Mouse (Mus musculus) left cerebral cortex, adult 6 months (tissue): ENCODE measurements around the gene Pms2. TPM values are rescaled to one million over a fixed set of nuclear protein-coding genes. Genes with fewer than 3 reads are reported as not detected.

ENCODE experiments used
- long read RNA-seq, 2 experiments: library from polyadenylated mRNA; unstranded; transcript quantifications; one replicate each; pipeline ENCODE4 v2.0.0; 2019 to 2020
- polyA plus RNA-seq: library from polyadenylated mRNA; unstranded; fragments of <200 nt; fragmentation: Nextera tagmentation; gene quantifications from 2 replicates; pipeline ENCODE4 v1.2.3, GENCODE M21; 2021

Gene Pms2
- 6.6 and 10.7 TPM in 2 replicates for polyA plus RNA-seq
- long read RNA-seq, experiment 1, full-length matches to known transcripts, result 68 of 134 reads
- long read RNA-seq, experiment 1, partial matches to known transcripts, result 10 of 134 reads
- long read RNA-seq, experiment 1, other reads (novel, unspliced or antisense), result 56 of 134 reads
- long read RNA-seq, experiment 2, full-length matches to known transcripts, result 5 of 6 reads
- long read RNA-seq, experiment 2, partial matches to known transcripts, result 1 of 6 reads
- long read RNA-seq, experiment 2, other reads (novel, unspliced or antisense), result 0 of 6 reads

GRCm38 (mm10) chr5:143909417-143910400, at the start of gene Pms2, which contains the start of gene Aimp2:
Gene Pms2, plus strand, starts transcription at chr5:143909964.
Gene Aimp2, minus strand, starts transcription at chr5:143909847.

GRCm38 (mm10) chr5:143897635-143898330, 12.0 kb upstream of the Pms2 start, which contains the start of gene Ankrd61:
Gene Ankrd61, minus strand, starts transcription at chr5:143897685.

GRCm38 (mm10) chr5:143927875-143928274, 18.1 kb downstream of the Pms2 start, which contains the start of gene Gm42421:
Gene Gm42421, plus strand, starts transcription at chr5:143928175.

GRCm38 (mm10) chr5:143932831-143933230, 23.1 kb downstream of the Pms2 start, which contains the start of gene Rsph10b:
Gene Rsph10b, plus strand, starts transcription at chr5:143933035.

Other genes with a start within 250 kb of the Pms2 start
- gene Usp42, start 177.7 kb upstream of the Pms2 start, polyA plus RNA-seq, result 6.4 and 12.1 TPM in 2 replicates
- 22.7 and 29.4 TPM in 2 replicates for gene Eif2ak1, start 92.2 kb upstream of the Pms2 start, polyA plus RNA-seq
- 0.09 TPM in 1 of 2 replicates, not detected in the other for gene Ankrd61, start 12.3 kb upstream of the Pms2 start, polyA plus RNA-seq
- gene Aimp2, start 117 bp upstream of the Pms2 start, polyA plus RNA-seq, result 40.5 and 44.0 TPM in 2 replicates
- gene Gm42421, start 18.2 kb downstream of the Pms2 start, polyA plus RNA-seq, result not detected in 2 replicates
- 1.3 and 2.0 TPM in 2 replicates for gene Rsph10b, start 23.1 kb downstream of the Pms2 start, polyA plus RNA-seq
- gene Ccz1, start 104.9 kb downstream of the Pms2 start, polyA plus RNA-seq, result 17.6 and 41.1 TPM in 2 replicates
- 1.1 and 3.2 TPM in 2 replicates for gene Ocm, start 116.7 kb downstream of the Pms2 start, polyA plus RNA-seq
- 11.6 and 15.5 TPM in 2 replicates for gene Lmtk2, start 190.5 kb downstream of the Pms2 start, polyA plus RNA-seq